Mouse (Mus musculus) gastrocnemius, postnatal 25 days (tissue): Measurements from ENCODE around the gene Dusp12. TPM values are rescaled to one million over a fixed set of nuclear protein-coding genes. Genes with fewer than 3 reads are reported as not detected.

Experiments
- DNase-seq: peaks from one replicate; pipeline ENCODE4 v3.0.0; 2022
- total RNA-seq, 2 experiments: library from RNA; stranded (reverse); gene quantifications; 1 replicate in 1 of 2; 2 replicates in 1 of 2; pipeline ENCODE4 v1.2.3; 2021

Dusp12 gene
- total RNA-seq, 2 experiments from 2014 or later, result 4.0 TPM

DNA sequence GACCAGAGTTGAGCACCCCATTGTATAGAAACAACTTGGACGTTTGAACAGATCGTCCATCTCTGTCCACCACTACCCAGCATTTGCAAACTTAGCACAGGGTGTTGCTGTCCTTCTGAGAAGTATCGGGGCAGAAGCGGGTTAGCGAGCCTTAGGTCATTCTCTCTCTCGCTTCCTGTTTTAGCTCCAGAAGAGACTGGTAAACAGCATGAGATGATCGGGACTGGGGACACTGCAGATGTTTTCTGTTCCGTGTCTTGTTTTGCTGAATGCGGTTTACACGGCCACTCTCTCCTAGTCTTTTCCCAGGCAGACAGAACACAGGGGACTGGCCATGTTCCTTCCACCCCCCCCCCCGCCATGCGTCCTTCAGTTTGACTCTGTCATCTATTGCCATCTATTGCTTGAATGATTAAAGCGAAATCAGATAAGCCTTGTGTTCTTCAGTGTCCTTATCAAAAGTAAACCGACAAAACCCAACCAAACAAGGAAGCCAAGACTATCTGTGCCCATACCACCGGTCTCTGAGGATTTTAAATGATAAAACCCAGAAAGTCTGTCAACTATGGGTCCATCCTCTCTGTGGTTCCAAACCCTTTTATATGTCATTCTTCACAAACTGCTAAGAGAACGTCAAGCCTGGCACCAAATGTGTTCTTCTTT, 13.2 kb upstream of the Dusp12 start:
- no peak for DNase-seq

DNA sequence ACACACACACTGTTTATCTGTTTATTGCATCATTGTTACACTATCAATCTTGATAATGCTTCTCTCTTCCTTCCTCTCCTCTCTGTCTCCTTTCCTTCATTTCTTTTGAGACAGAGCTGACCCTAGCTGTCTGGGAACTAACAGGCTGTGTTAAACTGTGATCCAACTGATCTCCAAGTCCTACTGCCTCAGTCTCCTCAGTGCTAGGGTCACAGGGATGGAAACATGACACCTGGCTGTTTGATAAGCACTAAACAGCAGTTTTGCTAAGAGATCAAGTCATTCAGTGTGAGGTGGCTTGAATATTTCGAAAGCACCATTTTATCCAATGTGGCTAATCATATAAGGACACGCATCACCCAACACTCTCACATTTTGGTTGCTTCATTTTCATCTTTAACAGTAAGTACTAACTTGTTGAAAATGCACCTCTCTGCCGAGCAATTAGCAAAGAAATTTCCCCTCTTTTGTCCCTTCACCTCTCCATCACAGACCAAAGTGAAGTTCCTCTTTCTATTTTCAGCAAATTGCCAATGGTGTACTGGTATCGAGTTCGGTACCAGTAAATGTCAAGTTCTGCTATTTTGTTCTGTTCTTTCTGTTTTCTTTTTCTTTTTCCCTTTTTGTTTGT, 11.4 kb upstream of the Dusp12 start:
- DNase-seq, result no peak

DNA sequence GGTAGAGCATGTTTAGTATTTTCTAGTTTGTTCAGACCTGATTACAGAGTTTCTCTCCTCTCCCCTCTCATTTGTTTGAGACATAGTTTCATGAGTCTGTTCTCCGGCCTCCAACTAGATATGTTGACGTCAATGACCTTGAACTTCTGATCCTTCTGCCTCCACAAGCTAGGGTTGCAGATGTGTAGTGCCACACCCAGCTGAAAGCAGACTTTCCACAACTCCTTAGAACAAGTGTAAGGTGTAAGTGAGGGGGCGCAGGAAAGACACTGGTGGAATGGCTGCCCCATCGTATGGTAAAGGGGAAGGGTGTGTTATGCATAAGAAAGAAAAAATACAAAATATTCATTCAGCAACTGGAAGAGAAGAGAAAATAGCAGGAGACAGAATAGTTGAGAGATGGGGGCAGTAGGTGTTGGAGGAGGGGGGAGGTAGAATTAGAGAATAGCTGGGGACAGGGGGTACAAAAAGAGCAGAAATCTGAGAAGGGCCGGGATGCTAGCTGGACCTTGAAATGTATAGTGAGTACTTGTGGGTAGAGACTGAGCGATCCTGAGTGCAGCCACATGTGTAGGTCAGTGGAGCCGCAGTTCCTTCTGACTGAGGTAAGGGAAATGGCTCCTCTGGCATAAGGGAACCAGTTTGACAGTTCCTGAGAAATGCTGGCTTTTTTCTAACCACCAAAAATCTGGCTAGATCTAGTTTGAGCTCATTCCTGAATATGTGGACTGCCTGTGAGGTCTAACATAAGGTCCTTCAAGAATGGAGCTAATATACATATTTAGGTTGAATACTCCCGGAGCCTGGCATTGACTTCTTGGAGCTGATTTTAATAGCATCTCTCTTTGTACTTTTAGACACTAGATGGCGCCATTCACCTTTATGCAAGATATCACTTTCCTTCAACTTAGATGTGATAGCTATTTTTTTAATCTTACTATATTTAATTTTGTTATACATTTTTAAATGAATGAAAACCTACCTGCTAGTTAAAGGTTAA, 9.6 kb upstream of the Dusp12 start:
- DNase-seq, result no peak

DNA sequence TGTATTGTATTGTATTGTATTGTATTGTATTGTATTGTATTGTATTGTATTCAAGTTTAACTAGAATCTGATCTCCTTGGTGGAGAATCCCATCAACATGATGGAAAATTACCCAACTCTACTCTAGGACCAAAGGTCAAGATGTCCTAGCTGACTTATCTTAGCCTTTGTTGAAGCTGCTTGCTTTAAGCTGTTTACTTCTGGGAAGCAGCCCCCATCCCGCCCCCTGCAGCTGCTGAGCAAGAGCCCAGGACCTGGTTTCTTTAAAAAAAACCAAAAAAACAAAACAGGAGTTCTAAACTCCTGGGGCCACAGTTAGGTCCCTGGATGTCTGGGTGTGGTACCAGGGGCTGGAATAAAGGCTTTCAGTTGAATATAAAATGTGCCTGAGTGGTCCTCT, 6.9 kb upstream of the Dusp12 start:
- no peak for DNase-seq

DNA sequence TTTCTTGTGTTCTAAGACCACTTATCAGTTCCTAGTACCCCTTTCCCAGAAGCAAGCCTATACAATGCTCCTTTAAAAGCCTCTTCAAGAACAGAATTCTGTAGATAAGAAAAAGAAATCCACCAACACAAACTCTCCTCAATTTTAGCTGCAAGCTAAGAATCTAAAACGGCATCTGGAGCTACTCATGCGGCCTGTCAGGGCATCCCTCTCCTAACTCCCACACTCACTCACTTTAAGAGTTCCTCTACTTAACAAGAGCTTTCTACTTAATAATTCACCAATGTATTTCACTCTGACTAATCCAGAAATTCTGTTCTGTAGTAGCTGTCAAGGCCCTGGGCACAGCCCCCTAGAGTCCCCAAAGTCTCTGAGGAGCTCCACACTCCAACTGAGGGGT, 6.3 kb upstream of the Dusp12 start:
- DNase-seq, result no peak

DNA sequence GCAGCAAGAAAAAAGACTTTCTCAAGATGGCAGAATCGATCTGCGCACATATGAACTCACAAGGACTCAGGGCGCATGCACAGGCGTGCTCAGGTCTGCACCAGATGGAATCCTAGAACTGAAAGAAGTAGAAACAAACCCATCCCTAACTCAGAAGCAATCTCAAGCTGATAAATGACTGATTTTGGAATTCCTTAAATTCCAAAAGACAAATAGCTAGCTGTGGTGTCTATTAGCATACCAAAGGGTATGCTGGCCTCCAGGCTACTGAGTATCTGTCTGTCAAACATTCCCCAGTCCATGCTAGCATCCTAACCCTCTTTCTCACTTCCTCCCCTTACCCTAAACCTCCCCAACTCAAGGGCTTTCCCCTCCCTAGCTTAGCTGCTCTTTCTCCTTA, 4.0 kb upstream of the Dusp12 start:
- DNase-seq, result no peak

DNA sequence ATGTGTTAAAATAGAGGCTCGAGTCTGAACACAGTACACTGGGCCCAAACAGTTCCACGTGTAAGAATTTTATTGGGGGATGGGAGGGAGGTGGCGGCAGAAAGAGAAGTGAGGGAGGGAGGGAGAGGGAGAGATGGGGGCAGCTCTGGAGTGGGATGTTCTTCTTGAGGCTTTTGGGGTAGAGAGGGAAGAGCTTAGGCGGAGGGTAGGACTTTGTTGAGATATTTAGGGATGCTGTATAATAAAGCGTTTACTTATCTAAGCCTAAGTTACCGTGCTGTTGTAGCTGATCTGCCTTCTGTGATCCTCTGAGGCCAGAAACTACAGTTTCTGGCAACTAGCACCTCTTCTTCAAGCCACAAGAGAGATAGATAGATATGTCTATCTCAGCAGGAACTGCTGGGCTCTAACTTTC, 711 bp upstream of the Dusp12 start:
- DNase-seq, result no peak

DNA sequence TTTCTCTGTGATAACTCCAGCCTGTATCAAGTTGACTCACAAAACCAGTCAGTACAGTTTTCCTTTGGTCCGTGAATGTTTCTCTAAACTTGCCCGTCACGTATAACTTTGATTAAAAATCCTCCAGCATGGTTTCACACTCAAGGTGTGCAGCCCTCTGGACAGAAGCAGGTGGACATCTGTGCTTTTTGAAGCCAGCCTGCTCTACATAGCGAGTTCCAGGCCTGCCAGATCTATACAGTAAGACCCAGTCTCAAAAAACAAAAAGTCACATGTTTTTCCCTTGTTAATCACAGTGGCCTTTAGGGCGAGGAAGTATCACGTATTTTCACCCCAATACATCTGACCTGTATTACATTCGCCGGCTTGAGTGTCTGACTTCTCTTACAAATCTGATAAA, 950 bp downstream of the Dusp12 start:
- no peak for DNase-seq

DNA sequence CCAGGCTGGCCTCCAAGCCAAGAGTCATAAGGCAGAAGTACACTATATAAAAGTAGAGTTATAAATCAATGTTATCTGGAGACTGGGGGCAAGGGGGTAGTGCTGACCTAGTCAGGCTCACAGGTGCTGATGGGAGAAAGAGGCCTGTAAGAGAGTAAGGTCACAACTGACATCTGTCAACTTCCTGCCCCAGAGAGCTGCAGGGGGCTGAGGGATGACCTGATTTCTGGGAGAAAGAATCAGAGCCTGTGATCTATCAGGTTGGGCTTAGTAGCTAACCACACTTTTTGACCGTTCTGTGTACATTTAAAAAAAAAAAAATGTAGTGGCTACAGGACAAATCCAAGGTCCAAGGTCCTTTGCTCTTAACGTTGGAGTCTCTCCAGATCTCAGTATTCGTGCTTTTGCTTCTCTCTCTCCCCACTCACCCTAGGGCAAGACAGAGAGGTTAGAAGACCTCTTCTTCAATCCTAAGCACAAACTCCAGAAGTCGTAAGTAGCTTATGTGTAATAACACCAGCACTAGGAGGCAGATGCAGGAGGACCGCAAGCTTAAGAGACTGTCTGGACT, 2.3 kb downstream of the Dusp12 start:
- DNase-seq, result no peak

DNA sequence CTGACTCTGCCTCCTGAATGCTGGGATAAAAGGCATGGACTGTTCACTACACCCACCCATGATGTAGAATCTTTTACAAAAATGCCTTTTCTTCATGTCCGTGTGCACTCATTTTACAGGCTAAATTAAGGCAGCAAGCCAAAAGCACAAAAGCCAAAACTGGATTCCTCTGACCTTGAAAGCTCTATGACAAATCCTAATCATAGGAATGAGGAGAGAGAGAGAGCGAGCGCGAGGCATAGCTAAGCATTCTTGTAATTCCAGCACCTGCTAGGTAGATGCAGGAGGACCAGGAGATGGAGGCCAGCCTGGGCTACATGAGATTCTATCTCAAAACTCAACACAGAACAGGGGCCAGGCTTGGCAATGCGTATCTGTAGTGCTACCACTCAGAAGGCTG, 8.4 kb downstream of the Dusp12 start:
- DNase-seq, result no peak

DNA sequence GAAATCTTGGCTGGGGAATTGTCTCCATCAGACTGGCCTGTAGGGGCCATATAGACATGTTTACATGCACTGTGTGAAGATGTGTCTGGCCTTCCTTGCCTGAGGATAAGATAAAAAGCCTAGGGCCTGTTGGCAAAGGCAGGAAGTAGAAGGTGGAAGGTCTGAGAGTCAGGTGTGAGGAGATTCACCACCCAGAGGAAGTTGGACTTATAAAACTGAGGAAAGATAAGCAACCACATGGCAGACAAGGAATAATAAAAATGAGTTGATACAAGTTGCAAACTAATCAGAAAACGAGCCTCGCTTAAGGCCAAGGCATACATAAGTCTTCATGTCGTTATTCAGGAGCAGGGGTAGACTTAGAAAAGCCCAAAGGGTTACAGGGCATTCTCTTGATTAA, 9.7 kb downstream of the Dusp12 start:
- DNase-seq, result no peak

DNA sequence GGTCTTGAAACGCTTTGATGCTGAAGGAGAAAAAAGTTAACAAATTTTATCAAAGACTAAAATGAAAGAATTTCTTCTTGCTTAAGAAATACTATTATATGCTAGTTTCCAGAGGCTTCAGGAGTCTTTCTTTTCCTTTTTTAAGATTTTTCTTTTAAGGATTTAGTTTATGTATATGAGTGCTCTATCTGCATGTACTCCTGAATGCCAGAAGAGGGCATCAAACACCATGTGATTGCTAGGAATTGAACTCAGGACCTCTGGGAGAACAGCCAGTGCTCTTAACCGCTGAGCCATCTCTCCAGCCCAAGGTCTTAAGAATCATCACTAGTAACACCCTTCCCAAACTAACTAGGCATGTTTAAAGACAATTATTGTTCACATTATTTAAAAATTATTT, 13.4 kb downstream of the Dusp12 start:
- DNase-seq, result no peak

DNA sequence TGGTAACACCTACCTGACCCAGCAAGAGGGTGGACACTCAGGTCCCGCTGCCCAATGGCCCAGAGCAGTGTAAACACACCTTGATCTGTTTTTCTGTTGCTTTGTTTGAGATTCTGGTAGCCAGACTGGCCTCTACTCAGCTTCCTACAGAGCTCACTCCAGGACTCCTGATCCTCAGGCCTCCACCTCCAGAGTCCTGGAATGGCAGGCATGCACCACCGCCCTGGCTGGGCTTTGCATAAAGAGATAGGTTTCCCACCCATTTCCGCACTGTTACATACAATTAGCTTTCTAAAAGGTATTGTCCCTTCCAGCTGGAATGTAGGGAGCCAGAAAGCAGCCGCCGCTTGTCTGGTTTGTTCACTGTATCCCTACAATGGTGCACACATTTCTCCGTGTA, 13.9 kb downstream of the Dusp12 start:
- no peak for DNase-seq

DNA sequence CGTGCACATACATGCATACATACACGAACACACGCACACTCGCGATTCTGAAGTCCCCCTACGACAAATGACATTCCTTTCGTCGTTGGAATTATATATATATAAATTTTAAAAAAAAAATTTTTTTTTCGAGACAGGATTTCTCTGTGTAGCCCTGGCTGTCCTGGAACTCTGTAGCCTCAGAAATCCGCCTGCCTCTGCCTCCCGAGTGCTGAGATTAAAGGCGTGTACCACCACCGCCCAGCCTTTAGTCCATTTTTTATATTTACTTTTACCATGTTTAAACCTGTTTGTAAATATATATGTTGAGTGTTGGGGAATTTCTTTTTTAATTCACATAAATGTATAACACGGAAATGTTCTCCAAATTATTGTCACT, 16.4 kb downstream of the Dusp12 start:
- no peak for DNase-seq

DNA sequence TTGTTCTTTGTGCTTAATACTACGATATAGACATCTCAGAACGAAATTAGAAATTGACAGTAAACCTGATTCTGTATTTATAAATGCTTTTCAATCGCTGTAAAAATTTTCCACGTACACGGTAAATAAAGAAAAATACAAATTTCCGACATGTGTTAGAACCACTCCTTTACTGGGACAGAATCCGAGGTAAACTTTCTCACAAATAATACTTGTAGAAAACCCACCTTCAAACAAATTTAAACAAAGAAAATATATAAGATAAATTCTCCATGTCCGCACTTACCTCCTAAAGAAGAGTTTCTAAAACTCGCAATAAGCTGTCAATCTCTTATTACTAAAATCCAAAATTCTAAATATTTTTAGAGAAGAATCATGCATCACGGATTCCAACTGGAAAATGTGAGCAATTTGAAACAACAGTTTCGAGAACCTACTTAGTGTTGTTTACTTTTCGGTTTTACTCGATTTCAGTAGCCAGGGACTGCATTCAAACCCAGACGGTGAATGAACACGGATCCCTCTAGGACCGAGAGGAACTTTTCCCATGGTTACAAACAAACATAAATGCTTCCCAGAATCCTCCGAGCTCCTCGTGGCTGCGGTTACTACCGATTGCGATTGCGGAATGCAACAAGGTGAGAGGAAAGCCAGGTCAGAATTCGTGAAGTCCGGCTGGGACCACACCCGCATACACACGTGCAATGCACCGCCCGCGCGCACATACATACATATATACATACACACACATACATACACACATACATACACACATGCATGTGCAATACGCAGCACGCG, 17.0 kb downstream of the Dusp12 start:
- peak; percentile 42 for DNase-seq

DNA sequence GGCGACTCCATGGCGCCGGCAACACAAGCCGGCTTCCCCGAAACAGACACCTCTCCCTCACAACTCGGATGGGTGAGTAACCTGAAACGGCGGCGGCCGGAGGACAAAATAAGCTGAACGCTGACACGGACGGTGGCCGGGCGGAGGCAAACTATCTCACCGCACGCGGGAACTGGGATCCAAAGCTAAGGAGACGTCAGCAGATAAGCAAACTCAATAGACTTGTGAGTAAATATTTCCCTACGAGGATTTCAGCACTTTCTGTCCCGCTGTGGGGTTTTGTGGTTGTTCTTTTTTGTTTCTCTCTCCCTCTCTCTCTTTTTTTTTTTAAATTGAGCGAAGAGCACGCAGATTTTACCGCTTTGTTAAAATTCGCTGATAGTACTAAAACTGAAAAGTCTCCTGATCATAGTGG, 17.6 kb downstream of the Dusp12 start, which contains the start of gene Atf6:
Atf6 (minus strand) TSS at position 81 of the 415 bp plus-strand sequence.
- DNase-seq, result peak; percentile 92

DNA sequence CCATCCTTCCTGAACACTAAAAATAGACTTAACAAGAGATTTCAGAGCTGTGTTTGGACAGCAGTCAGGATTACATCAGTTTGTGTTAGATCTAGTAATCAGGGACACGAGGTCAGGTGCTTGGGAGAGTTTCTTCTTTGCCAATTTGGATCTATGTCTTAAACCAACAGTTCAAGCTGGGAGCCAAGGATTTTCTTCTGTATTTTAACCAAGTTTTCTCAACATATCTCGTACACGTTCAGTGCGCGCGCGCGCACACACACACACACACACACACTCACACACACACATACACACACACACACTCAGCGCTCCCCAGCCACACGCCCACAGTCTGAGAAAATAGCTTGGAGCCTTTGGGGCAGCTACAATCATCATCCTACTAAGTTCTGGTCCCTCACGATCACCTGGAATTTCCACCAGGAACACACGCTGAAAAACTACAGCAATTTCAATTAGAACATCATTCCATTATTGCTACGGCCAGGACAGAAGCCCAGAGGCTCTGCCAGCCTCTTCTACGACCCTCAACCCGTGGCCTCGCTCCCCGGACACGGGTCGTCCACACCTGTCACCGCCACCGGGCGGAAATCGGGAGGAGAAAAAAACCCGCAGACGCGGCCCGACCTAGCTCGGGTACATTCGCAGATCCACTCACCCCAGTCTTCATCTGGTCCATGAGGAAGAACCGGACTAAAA, 18.2 kb downstream of the Dusp12 start:
- no peak for DNase-seq

DNA sequence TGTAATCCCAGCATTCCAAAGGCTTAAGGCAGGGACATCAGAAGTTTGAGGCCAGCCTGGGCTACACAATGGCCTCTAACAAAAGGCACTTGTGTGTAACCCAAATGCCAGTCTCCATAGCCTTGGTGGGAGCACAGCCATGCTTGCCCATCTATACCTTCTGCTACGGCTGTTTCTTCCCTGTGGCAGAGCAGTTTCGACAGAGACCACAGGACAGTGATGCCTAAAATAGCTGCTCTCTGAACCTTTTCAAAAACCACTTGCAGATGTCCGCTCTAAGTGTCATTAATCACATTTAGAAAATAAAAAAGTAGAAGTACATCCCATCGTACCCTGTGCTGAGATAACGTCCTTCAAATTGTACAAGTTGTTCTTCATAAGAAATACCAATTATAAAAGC, 19.9 kb downstream of the Dusp12 start:
- DNase-seq, result no peak

DNA sequence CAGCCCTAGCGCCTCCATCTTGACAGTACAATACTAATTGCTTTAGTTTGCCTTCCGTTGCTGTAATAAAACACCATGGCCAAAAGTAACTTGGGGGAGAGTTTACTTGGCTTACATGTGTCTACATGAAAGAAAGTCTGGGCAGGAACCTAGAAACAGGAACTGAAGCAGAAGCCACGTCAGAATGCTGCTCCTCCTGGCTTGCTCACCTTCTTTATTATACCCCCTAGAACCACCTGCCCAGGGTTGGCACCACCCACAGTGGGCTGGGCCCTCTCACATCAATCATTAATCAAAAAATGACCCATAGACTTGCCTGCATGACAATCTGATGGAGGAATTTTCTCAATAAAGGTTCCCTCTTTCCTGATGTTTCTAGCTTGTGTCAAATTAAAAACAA, 20.6 kb downstream of the Dusp12 start:
- no peak for DNase-seq

DNA sequence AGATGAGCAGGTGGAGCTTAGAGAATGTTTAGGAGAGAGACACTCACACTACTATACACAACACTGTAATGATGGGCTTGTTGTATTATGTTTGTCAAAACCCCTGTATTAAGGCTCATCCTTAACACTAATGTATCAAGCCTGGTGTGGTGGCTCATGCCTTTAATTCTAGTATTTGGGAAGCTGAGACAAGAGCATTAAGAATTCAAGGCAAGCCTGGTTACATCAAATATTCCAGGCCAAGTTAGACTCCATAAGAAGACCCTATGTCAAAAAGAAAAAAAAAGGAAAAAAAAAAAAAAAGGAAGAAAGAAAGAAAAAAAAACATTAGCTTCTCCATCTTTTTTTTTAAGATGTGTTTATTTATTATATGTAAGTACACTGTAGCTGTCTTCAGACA, 21.1 kb downstream of the Dusp12 start:
- no peak for DNase-seq

DNA sequence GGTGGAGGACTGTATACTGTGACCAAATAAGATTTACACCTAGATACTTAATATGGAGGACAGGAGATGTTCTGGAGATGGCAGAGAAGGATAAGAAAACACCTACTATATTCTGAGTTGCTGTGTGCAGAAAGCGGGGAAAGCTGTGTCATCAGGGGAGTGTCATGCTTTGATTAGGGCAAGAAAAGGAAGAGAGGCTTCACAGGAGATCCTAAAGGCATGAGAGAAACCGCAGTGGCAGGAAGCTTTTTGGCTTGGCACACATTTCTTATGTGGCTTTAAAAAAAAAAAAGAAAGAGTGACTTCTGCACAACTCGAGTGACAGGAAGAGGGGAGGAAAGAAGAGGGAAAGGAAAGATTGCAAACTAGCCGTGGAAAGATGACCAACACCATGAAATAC, 22.3 kb downstream of the Dusp12 start:
- DNase-seq, result no peak

DNA sequence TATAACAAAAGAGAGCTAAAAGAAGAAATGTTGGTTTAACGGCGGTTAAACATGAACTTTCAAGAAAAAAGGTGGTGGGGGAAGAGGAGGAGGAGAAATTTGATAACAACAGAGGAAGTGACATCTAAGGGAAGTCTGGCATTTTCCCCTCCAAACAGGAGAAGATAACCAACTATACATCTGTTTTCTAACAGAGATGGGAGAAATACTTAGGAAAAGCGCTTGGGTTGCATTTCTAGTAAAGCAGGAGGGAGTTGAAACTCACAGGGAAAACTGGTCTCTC, 23.0 kb downstream of the Dusp12 start:
- DNase-seq, result no peak
